Comparison of ENCODE assay signal across 22 mouse cellular contexts in genomic region chr11:71781737-71782354, GRCm38 (mm10). TPM values are rescaled to one million over a fixed set of nuclear protein-coding genes. Genes with fewer than 3 reads are reported as not detected.
A peak's percentile ranks its signal among the peaks of the same experiment; 100 is the strongest.
DNase-seq lines count a peak whose midpoint lies in the region; ATAC-seq and TF ChIP-seq lines count a peak whose summit lies in the region.
"Had no signal": no experiment of that assay in that cellular context is flagged by ENCODE, and none has a peak within 500 bp of the region (broad histone marks: within the 10 kb centered on the region; RNA-seq: fewer than 3 reads in every experiment).

No protein-coding gene starts in this region.

- H3K4me2 ChIP-seq in hindbrain, embryonic 12.5 days (replicated peaks) = no peak overlapping the region
- no peak overlapping the region for H3K4me2 ChIP-seq in hindbrain, embryonic 11.5 days (replicated peaks; ENCODE audit: low read depth, low read length)
- H3K4me2 ChIP-seq in midbrain, embryonic 13.5 days (replicated peaks) = no peak overlapping the region
- no peak overlapping the region for H3K4me2 ChIP-seq in midbrain, postnatal 0 days (ENCODE audit: low read depth, low read length, poor library complexity, severe bottlenecking)
- H3K4me2 ChIP-seq in midbrain, embryonic 16.5 days (ENCODE audit: low read length) = no peak overlapping the region
- H3K4me2 ChIP-seq: embryonic facial prominence, embryonic 13.5 days; forebrain, embryonic 12.5 days; heart, embryonic 15.5 days had no signal

- no peaks in the 10 kb centered on the region for H3K9me3 ChIP-seq in hindbrain, embryonic 12.5 days (replicated peaks)
- H3K9me3 ChIP-seq in hindbrain, embryonic 11.5 days (ENCODE audit: control insufficient read depth, low read length) = no peaks in the 10 kb centered on the region
- no peaks in the 10 kb centered on the region for H3K9me3 ChIP-seq in midbrain, embryonic 13.5 days
- no peaks in the 10 kb centered on the region for H3K9me3 ChIP-seq in midbrain, postnatal 0 days (ENCODE audit: low read length)
- H3K9me3 ChIP-seq in midbrain, embryonic 16.5 days (replicated peaks; ENCODE audit: control insufficient read depth, low read length, poor library complexity, severe bottlenecking) = no peaks in the 10 kb centered on the region
- H3K9me3 ChIP-seq: embryonic facial prominence, embryonic 13.5 days; forebrain, embryonic 12.5 days; heart, embryonic 10.5 days; heart, embryonic 15.5 days had no signal

- no peak overlapping the region for H3K4me3 ChIP-seq in hindbrain, embryonic 12.5 days
- no peak overlapping the region for H3K4me3 ChIP-seq in hindbrain, embryonic 11.5 days (ENCODE audit: low read depth, low read length)
- no peak overlapping the region for H3K4me3 ChIP-seq in midbrain, embryonic 13.5 days (replicated peaks)
- no peak overlapping the region for H3K4me3 ChIP-seq in midbrain, postnatal 0 days (ENCODE audit: low read depth, low read length)
- no peak overlapping the region for H3K4me3 ChIP-seq in midbrain, embryonic 16.5 days (ENCODE audit: low read depth, low read length)
- H3K4me3 ChIP-seq: embryonic facial prominence, embryonic 13.5 days; forebrain, embryonic 12.5 days; heart, embryonic 10.5 days; heart, embryonic 15.5 days had no signal

- WGBS in hindbrain, embryonic 12.5 days = 86% methylated on average over 13 of the region's 13 CpGs
- 76% methylated on average over 13 of the region's 13 CpGs for WGBS in hindbrain, embryonic 11.5 days
- WGBS in midbrain, embryonic 13.5 days = 76% methylated on average over 13 of the region's 13 CpGs
- WGBS in midbrain, postnatal 0 days = 60% methylated on average over 13 of the region's 13 CpGs
- WGBS in midbrain, embryonic 16.5 days = 59% methylated on average over 13 of the region's 13 CpGs

- no peak overlapping the region for H3K27ac ChIP-seq in hindbrain, embryonic 12.5 days
- H3K27ac ChIP-seq in hindbrain, embryonic 11.5 days (ENCODE audit: low read depth, low read length) = no peak overlapping the region
- H3K27ac ChIP-seq in midbrain, embryonic 13.5 days = peak overlapping the region; percentile 76
- no peak overlapping the region for H3K27ac ChIP-seq in midbrain, postnatal 0 days (ENCODE audit: low read depth, low read length)
- H3K27ac ChIP-seq in midbrain, embryonic 16.5 days (ENCODE audit: low read length) = peak overlapping the region; percentile 25; the same call in 1 of the 2 replicates
- H3K27ac ChIP-seq: embryonic facial prominence, embryonic 13.5 days; forebrain, embryonic 12.5 days; heart, embryonic 10.5 days; heart, embryonic 15.5 days had no signal

- no peak overlapping the region for H3K9ac ChIP-seq in hindbrain, embryonic 12.5 days
- no peak overlapping the region for H3K9ac ChIP-seq in hindbrain, embryonic 11.5 days (ENCODE audit: low read depth, low read length)
- H3K9ac ChIP-seq in midbrain, embryonic 13.5 days (replicated peaks) = no peak overlapping the region
- H3K9ac ChIP-seq in midbrain, postnatal 0 days (replicated peaks; ENCODE audit: low read length, poor library complexity, severe bottlenecking) = no peak overlapping the region
- H3K9ac ChIP-seq in midbrain, embryonic 16.5 days (ENCODE audit: low read depth, low read length) = no peak overlapping the region
- H3K9ac ChIP-seq: embryonic facial prominence, embryonic 13.5 days; forebrain, embryonic 12.5 days; heart, embryonic 15.5 days had no signal

- peaks cover 8% of the 10 kb centered on the region; the same call in 1 of the 2 replicates for H3K4me1 ChIP-seq in hindbrain, embryonic 12.5 days
- no peaks in the 10 kb centered on the region for H3K4me1 ChIP-seq in hindbrain, embryonic 11.5 days (replicated peaks; ENCODE audit: control insufficient read depth, insufficient read depth, low read length)
- peaks cover 37% of the 10 kb centered on the region for H3K4me1 ChIP-seq in midbrain, embryonic 13.5 days (replicated peaks)
- H3K4me1 ChIP-seq in midbrain, postnatal 0 days (ENCODE audit: insufficient read depth, low read length) = peaks cover 9% of the 10 kb centered on the region; the same call in 1 of the 2 replicates
- peaks cover 32% of the 10 kb centered on the region for H3K4me1 ChIP-seq in midbrain, embryonic 16.5 days (ENCODE audit: control insufficient read depth, insufficient read depth, low read length)
- H3K4me1 ChIP-seq: embryonic facial prominence, embryonic 13.5 days; heart, embryonic 15.5 days had no signal

- H3K36me3 ChIP-seq in hindbrain, embryonic 12.5 days = peaks cover 45% of the 10 kb centered on the region
- H3K36me3 ChIP-seq in hindbrain, embryonic 11.5 days (ENCODE audit: control insufficient read depth, insufficient read depth, low read length) = no peaks in the 10 kb centered on the region; the same call in 1 of the 2 replicates
- peaks cover 71% of the 10 kb centered on the region for H3K36me3 ChIP-seq in midbrain, embryonic 13.5 days
- H3K36me3 ChIP-seq in midbrain, postnatal 0 days (ENCODE audit: insufficient read depth, low read length) = peaks cover 32% of the 10 kb centered on the region
- H3K36me3 ChIP-seq in midbrain, embryonic 16.5 days (ENCODE audit: control insufficient read depth, insufficient read depth, low read length) = peaks cover 14% of the 10 kb centered on the region
- H3K36me3 ChIP-seq: embryonic facial prominence, embryonic 13.5 days; heart, embryonic 10.5 days; heart, embryonic 15.5 days had no signal

- no peaks in the 10 kb centered on the region for H3K27me3 ChIP-seq in hindbrain, embryonic 12.5 days
- H3K27me3 ChIP-seq in hindbrain, embryonic 11.5 days (ENCODE audit: control insufficient read depth, insufficient read depth, low read length) = no peaks in the 10 kb centered on the region
- no peaks in the 10 kb centered on the region for H3K27me3 ChIP-seq in midbrain, embryonic 13.5 days
- H3K27me3 ChIP-seq in midbrain, postnatal 0 days (ENCODE audit: insufficient read depth, low read length) = no peaks in the 10 kb centered on the region
- H3K27me3 ChIP-seq in midbrain, embryonic 16.5 days (ENCODE audit: control insufficient read depth, insufficient read depth, low read depth, low read length) = no peaks in the 10 kb centered on the region
- H3K27me3 ChIP-seq: embryonic facial prominence, embryonic 13.5 days; forebrain, embryonic 12.5 days; heart, embryonic 15.5 days had no signal

- TF ChIP-seq CTCF in midbrain, postnatal 0 days (IDR thresholded peaks at IDR 0.05) = no peak

- DNase-seq in hindbrain, embryonic 11.5 days (ENCODE audit: low spot score) = no peak
- DNase-seq in midbrain, postnatal 0 days (ENCODE audit: low spot score) = no peak
- DNase-seq in retina, embryonic 14.5 days (ENCODE audit: low spot score) = peak; percentile 20
- DNase-seq in retina, postnatal 1 day = no peak
- DNase-seq in frontal cortex, postnatal 36 days (ENCODE audit: low spot score in 2 of 2) = no peak
- DNase-seq: adrenal gland, postnatal 10 days; cerebellum, adult 18-20 months; cerebellum, adult 9-11 months; cerebellum, postnatal 36 days; heart, adult 18-20 months; heart, postnatal 14 days had no signal

- peak; percentile 35; the same call in 1 of the 2 replicates for ATAC-seq in hindbrain, embryonic 12.5 days (ENCODE audit: low FRiP score)
- ATAC-seq in hindbrain, embryonic 11.5 days (ENCODE audit: low FRiP score) = no peak
- peak; percentile 69 for ATAC-seq in midbrain, embryonic 13.5 days
- no peak for ATAC-seq in midbrain, postnatal 0 days (ENCODE audit: low FRiP score)
- ATAC-seq in midbrain, embryonic 16.5 days = peak; percentile 43; the same call in 1 of the 2 replicates
- ATAC-seq: inflammation-experienced regulatory T-cells, adult 6 months had no signal

RNA-seq across cellular contexts. Expression of gene Wscd1, which starts 32.1 kb away (rescaled TPM):
- polyA plus RNA-seq in hindbrain, embryonic 12.5 days (2016; fragmentation: Nextera tagmentation; extraction: Ambion mirVana) = 55.6 and 55.7 TPM in 2 replicates
- 31.8 and 40.5 TPM in 2 replicates for polyA plus RNA-seq in hindbrain, embryonic 11.5 days (2014; fragmentation: Nextera tagmentation; extraction: Ambion mirVana)
- 79.2 and 82.5 TPM in 2 replicates for polyA plus RNA-seq in midbrain, embryonic 13.5 days (2015; fragmentation: Nextera tagmentation; extraction: Ambion mirVana)
- total RNA-seq in midbrain, postnatal 0 days (2014; rRNA removed) = 143 and 167 TPM in 2 replicates
- 81.5 and 82.4 TPM in 2 replicates for polyA plus RNA-seq in midbrain, postnatal 0 days (2015; fragmentation: Nextera tagmentation; extraction: Ambion mirVana)
- 75.3 and 86.3 TPM in 2 replicates for polyA plus RNA-seq in midbrain, embryonic 16.5 days (2015; fragmentation: Nextera tagmentation; extraction: Ambion mirVana)
- total RNA-seq: hematopoietic stem cell, adult 5-6 weeks; MEL had no signal
- polyA plus RNA-seq: C2C12; inflammation-experienced regulatory T-cells, adult 6 months had no signal

Comparison
In these comparisons a context has a peak if more than half of its experiments do, and no peak if none do; other contexts are left out.
1. ATAC-seq: peak in hindbrain, embryonic 12.5 days (single experiment), midbrain, embryonic 13.5 days (single experiment) and midbrain, embryonic 16.5 days (single experiment); none in hindbrain, embryonic 11.5 days (single experiment) and midbrain, postnatal 0 days (single experiment).
2. H3K27ac ChIP-seq: peak in midbrain, embryonic 13.5 days (single experiment) and midbrain, embryonic 16.5 days (single experiment); none in hindbrain, embryonic 12.5 days (single experiment), hindbrain, embryonic 11.5 days (single experiment) and midbrain, postnatal 0 days (single experiment).